ENCODE assay signal across 13 mouse cellular contexts in the genomic region with DNA sequence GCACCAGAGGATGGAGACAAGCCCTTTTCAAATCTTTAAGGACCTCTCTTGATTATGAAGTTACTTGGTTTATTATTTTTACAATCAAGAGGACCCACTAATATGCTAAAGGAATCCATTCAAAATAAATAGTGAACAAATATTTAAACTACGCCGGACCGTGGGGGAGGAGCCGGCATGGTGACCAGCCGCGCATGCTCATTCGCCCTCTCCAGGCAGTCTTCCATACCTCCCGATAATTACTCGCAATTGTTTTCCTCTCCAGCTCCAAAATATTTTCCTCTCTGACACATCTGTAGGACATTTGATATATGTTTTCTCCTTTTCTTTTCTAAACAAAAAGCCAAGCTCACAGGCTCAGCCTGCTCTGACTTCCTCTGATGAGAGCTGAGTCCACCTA.
DNase-seq lines count a peak whose midpoint lies in the region; ATAC-seq and TF ChIP-seq lines count a peak whose summit lies in the region.
"Had no signal": no experiment of that assay in that cellular context is flagged by ENCODE, and none has a peak within 500 bp of the region (broad histone marks: within the 10 kb centered on the region; RNA-seq: fewer than 3 reads in every experiment).

No protein-coding gene starts in this region.

- no peak for ATAC-seq in heart, embryonic 16.5 days (replicated peaks; ENCODE audit: extremely low read depth, insufficient read depth, low FRiP score)
- ATAC-seq in midbrain, postnatal 0 days (ENCODE audit: low FRiP score) = no peak
- ATAC-seq in hindbrain, postnatal 0 days = no peak
- ATAC-seq in stomach, embryonic 15.5 days (ENCODE audit: insufficient read depth, low FRiP score, low read depth) = no peak

- no peak overlapping the region for H3K27ac ChIP-seq in heart, embryonic 16.5 days (ENCODE audit: low read length)
- H3K27ac ChIP-seq in heart, adult 2 months = no peak overlapping the region
- H3K27ac ChIP-seq in midbrain, embryonic 10.5 days (replicated peaks) = no peak overlapping the region
- H3K27ac ChIP-seq in midbrain, postnatal 0 days (ENCODE audit: low read depth, low read length) = no peak overlapping the region
- H3K27ac ChIP-seq in hindbrain, postnatal 0 days = no peak overlapping the region
- no peak overlapping the region for H3K27ac ChIP-seq in stomach, embryonic 15.5 days
- H3K27ac ChIP-seq: macrophage had no signal

- H3K4me3 ChIP-seq in heart, embryonic 16.5 days (ENCODE audit: low read length) = no peak overlapping the region
- H3K4me3 ChIP-seq in heart, adult 2 months = no peak overlapping the region
- H3K4me3 ChIP-seq in midbrain, embryonic 10.5 days = 0 out of 2 replicates have a peak overlapping the region, but pooled peaks have one; percentile 12
- no peak overlapping the region for H3K4me3 ChIP-seq in midbrain, postnatal 0 days (ENCODE audit: low read depth, low read length)
- no peak overlapping the region for H3K4me3 ChIP-seq in hindbrain, postnatal 0 days (ENCODE audit: low read length)
- no peak overlapping the region for H3K4me3 ChIP-seq in stomach, embryonic 15.5 days (replicated peaks)
- H3K4me3 ChIP-seq: erythroblast, embryonic 14.5 days had no signal

- H3K79me2 ChIP-seq in heart, adult 2 months (replicated peaks; ENCODE audit: control insufficient read depth, insufficient read depth, low read length) = no peaks in the 10 kb centered on the region

- H3K27me3 ChIP-seq in heart, embryonic 16.5 days (ENCODE audit: control insufficient read depth, insufficient read depth, low read length) = peaks cover 12% of the 10 kb centered on the region
- H3K27me3 ChIP-seq in heart, adult 2 months (ENCODE audit: control insufficient read depth, insufficient read depth, low read length) = no peaks in the 10 kb centered on the region
- 0 out of 2 replicates have a peak, but pooled peaks cover 5% of the 10 kb centered on the region for H3K27me3 ChIP-seq in midbrain, embryonic 10.5 days (ENCODE audit: low read depth, poor library complexity, severe bottlenecking)
- no peaks in the 10 kb centered on the region; the same call in 1 of the 2 replicates for H3K27me3 ChIP-seq in midbrain, postnatal 0 days (ENCODE audit: insufficient read depth, low read length)
- no peaks in the 10 kb centered on the region for H3K27me3 ChIP-seq in hindbrain, postnatal 0 days (ENCODE audit: insufficient read depth, low read length)
- H3K27me3 ChIP-seq in stomach, embryonic 15.5 days (replicated peaks) = no peaks in the 10 kb centered on the region

- peak overlapping the region; percentile 35; the same call in 1 of the 2 replicates for H3K4me2 ChIP-seq in heart, embryonic 16.5 days (ENCODE audit: low read depth, low read length)
- H3K4me2 ChIP-seq in midbrain, postnatal 0 days (ENCODE audit: low read depth, low read length, poor library complexity, severe bottlenecking) = no peak overlapping the region
- peak overlapping the region; percentile 17; the same call in 1 of the 2 replicates for H3K4me2 ChIP-seq in hindbrain, postnatal 0 days (ENCODE audit: low read depth, low read length)
- H3K4me2 ChIP-seq in stomach, embryonic 15.5 days = 0 out of 2 replicates have a peak overlapping the region, but pooled peaks have one; percentile 25

- 66% methylated on average over 9 of the region's 9 CpGs for WGBS in heart, embryonic 16.5 days
- WGBS in heart, adult 2 months = 83% methylated on average over 9 of the region's 9 CpGs
- 65% methylated on average over 9 of the region's 9 CpGs for WGBS in midbrain, embryonic 10.5 days
- WGBS in midbrain, postnatal 0 days = 62% methylated on average over 9 of the region's 9 CpGs
- WGBS in hindbrain, postnatal 0 days = 56% methylated on average over 9 of the region's 9 CpGs
- WGBS in stomach, embryonic 15.5 days = 56% methylated on average over 9 of the region's 9 CpGs

- DNase-seq in heart, adult 2 months = no peak
- DNase-seq in midbrain, embryonic 10.5 days (ENCODE audit: low spot score) = no peak
- DNase-seq in midbrain, postnatal 0 days (ENCODE audit: low spot score) = no peak
- DNase-seq in hindbrain, postnatal 0 days (ENCODE audit: low spot score) = no peak
- no peak for DNase-seq in right cerebral cortex, postnatal 4 days
- no peak for DNase-seq in right cerebral cortex, adult 18-20 months
- DNase-seq: cerebellum, postnatal 10 days; gastrocnemius, postnatal 36 days; kidney, postnatal 4 days had no signal

- no peaks in the 10 kb centered on the region for H3K4me1 ChIP-seq in heart, embryonic 16.5 days (ENCODE audit: control insufficient read depth, insufficient read depth, low read length)
- no peaks in the 10 kb centered on the region for H3K4me1 ChIP-seq in heart, adult 2 months (ENCODE audit: control insufficient read depth, insufficient read depth, low read length)
- H3K4me1 ChIP-seq in midbrain, embryonic 10.5 days = 0 out of 2 replicates have a peak, but pooled peaks cover 3% of the 10 kb centered on the region
- no peaks in the 10 kb centered on the region for H3K4me1 ChIP-seq in midbrain, postnatal 0 days (ENCODE audit: insufficient read depth, low read length)
- no peaks in the 10 kb centered on the region for H3K4me1 ChIP-seq in hindbrain, postnatal 0 days (ENCODE audit: insufficient read depth, low read length)
- no peaks in the 10 kb centered on the region; the same call in 1 of the 2 replicates for H3K4me1 ChIP-seq in stomach, embryonic 15.5 days

- intact Hi-C loops in heart, adult 2 months (cut with DNase I) = no loop called here

- TF ChIP-seq EP300 in heart, adult 2 months (IDR thresholded peaks at IDR 0.05; ENCODE audit: insufficient read depth, low read depth, low read length) = no peak

- TF ChIP-seq POLR2A in heart, adult 2 months (IDR thresholded peaks at IDR 0.05; ENCODE audit: insufficient read depth, low read depth, low read length) = no peak

- H3K36me3 ChIP-seq in heart, embryonic 16.5 days (ENCODE audit: control insufficient read depth, insufficient read depth) = no peaks in the 10 kb centered on the region
- no peaks in the 10 kb centered on the region for H3K36me3 ChIP-seq in heart, adult 2 months (ENCODE audit: control insufficient read depth, insufficient read depth, low read length)
- H3K36me3 ChIP-seq in midbrain, embryonic 10.5 days = no peaks in the 10 kb centered on the region
- H3K36me3 ChIP-seq in midbrain, postnatal 0 days (ENCODE audit: insufficient read depth, low read length) = no peaks in the 10 kb centered on the region
- H3K36me3 ChIP-seq in hindbrain, postnatal 0 days (ENCODE audit: insufficient read depth, low read length) = no peaks in the 10 kb centered on the region
- no peaks in the 10 kb centered on the region for H3K36me3 ChIP-seq in stomach, embryonic 15.5 days

- no peak overlapping the region for H3K9ac ChIP-seq in heart, embryonic 16.5 days (ENCODE audit: low read length)
- H3K9ac ChIP-seq in heart, adult 2 months (ENCODE audit: low read depth, low read length) = no peak overlapping the region
- H3K9ac ChIP-seq in midbrain, postnatal 0 days (replicated peaks; ENCODE audit: low read length, poor library complexity, severe bottlenecking) = no peak overlapping the region
- no peak overlapping the region for H3K9ac ChIP-seq in hindbrain, postnatal 0 days (replicated peaks; ENCODE audit: low read length)
- H3K9ac ChIP-seq in stomach, embryonic 15.5 days = no peak overlapping the region

- no peaks in the 10 kb centered on the region for H3K9me3 ChIP-seq in heart, embryonic 16.5 days (replicated peaks; ENCODE audit: control insufficient read depth, low read length)
- H3K9me3 ChIP-seq in midbrain, embryonic 10.5 days (replicated peaks) = no peaks in the 10 kb centered on the region
- H3K9me3 ChIP-seq in midbrain, postnatal 0 days (ENCODE audit: low read length) = no peaks in the 10 kb centered on the region
- no peaks in the 10 kb centered on the region for H3K9me3 ChIP-seq in hindbrain, postnatal 0 days (ENCODE audit: low read length)
- no peaks in the 10 kb centered on the region for H3K9me3 ChIP-seq in stomach, embryonic 15.5 days

- TF ChIP-seq CTCF in heart, adult 2 months (IDR thresholded peaks at IDR 0.05) = no peak
- no peak for TF ChIP-seq CTCF in midbrain, postnatal 0 days (IDR thresholded peaks at IDR 0.05)
- TF ChIP-seq CTCF in hindbrain, postnatal 0 days (IDR thresholded peaks at IDR 0.05; ENCODE audit: low read depth) = no peak
